Mouse (Mus musculus) midbrain, embryonic 11.5 days (tissue): ENCODE results near the gene Ikzf4. TPM values are rescaled to one million over a fixed set of nuclear protein-coding genes. Genes with fewer than 3 reads are reported as not detected.

ENCODE experiments used
- ATAC-seq: fragments of 200-750 bp; cut with Nextera tagmentation; 2 replicates; pipeline ENCODE4 v1.8.0; 2017; ENCODE audit warnings: moderate TSS enrichment, moderate library complexity; ENCODE audit not compliant: low FRiP score
- DNase-seq: peaks from one replicate; pipeline ENCODE4 v3.0.0; 2015; ENCODE audit warnings: low spot score; ENCODE audit errors: missing footprints
- H3K27ac ChIP-seq: fragments of 300-500 bp; sonication (generic); 2 replicates; pipeline ENCODE4 v1.5.1; 2014; ENCODE audit warnings: low read depth, low read length
- H3K27me3 ChIP-seq: fragments of 300-500 bp; sonication (generic); 2 replicates; pipeline ENCODE4 v1.6.1; 2014; ENCODE audit warnings: mild to moderate bottlenecking, low read length, moderate library complexity, mixed read lengths; ENCODE audit not compliant: control insufficient read depth, insufficient read depth
- H3K36me3 ChIP-seq: fragments of 300-500 bp; sonication (generic); 2 replicates; pipeline ENCODE4 v1.6.1; 2014; ENCODE audit warnings: mild to moderate bottlenecking, low read length, moderate library complexity, mixed read lengths; ENCODE audit not compliant: control insufficient read depth, insufficient read depth
- H3K4me1 ChIP-seq: fragments of 300-500 bp; sonication (generic); 2 replicates; pipeline ENCODE4 v1.6.1; 2014; ENCODE audit warnings: low read length; ENCODE audit not compliant: control insufficient read depth, insufficient read depth
- H3K4me2 ChIP-seq: fragments of 300-500 bp; sonication (generic); 2 replicates; pipeline ENCODE4 v1.6.1; 2014; ENCODE audit warnings: mild to moderate bottlenecking, moderate library complexity
- H3K4me3 ChIP-seq: fragments of 300-500 bp; sonication (generic); 2 replicates; pipeline ENCODE4 v1.5.1; 2014; ENCODE audit warnings: low read depth, low read length
- H3K9ac ChIP-seq: fragments of 300-500 bp; sonication (generic); 2 replicates; pipeline ENCODE4 v1.6.1; 2014; ENCODE audit warnings: low read length
- H3K9me3 ChIP-seq: fragments of 300-500 bp; sonication (generic); 2 replicates; pipeline ENCODE4 v1.6.1; 2016; ENCODE audit warnings: low read length; ENCODE audit not compliant: control insufficient read depth
- WGBS: fragments of 180-500 bp; shearing (Covaris S2); extraction: QIAGEN DNeasy Blood & Tissue Kit; methylation state at CpG from one replicate; pipeline ENCODE4 v1.1.7; 2014; 5-methylcytosine and 5-hydroxymethylcytosine counted together
- polyA plus RNA-seq: library from polyadenylated mRNA; unstranded; fragments of >200 nt; fragmentation: Nextera tagmentation; extraction: Ambion mirVana; gene quantifications from 2 replicates; pipeline ENCODE4 v1.2.1, GENCODE M21; 2014

Ikzf4 gene
- polyA plus RNA-seq, 1 experiment from 2014 or later: 4.2 TPM

DNA sequence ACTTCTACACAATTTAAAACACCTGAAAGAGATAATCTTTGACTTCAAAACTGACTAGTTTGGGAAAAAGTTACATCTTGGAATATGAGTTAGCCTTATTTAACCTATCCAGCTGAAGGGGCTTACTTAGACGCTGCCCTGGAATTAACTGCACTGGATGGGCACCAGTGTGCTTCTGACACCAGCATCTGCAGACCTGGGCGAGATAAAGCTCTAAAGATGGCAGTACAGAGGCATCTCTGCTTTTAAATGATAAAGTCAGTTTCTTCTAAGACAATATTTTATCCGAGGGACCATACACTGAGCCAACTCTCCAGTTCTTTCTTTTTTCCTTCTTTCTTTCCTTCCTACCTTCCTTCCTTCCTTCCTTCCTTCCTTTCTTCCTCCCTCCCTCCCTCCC is 19.0 kb upstream of the Ikzf4 start:
- Histone ChIP-seq H3K27me3 (no peaks in the 10 kb centered on the region), H3K27ac (no peak overlapping the region), H3K36me3 (no peaks in the 10 kb centered on the region), H3K4me3 (no peak overlapping the region), H3K4me2 (no peak overlapping the region), H3K9ac (no peak overlapping the region), H3K4me1 (peaks cover 7% of the 10 kb centered on the region), H3K9me3 (no peaks in the 10 kb centered on the region)
- 74% methylated on average over 3 of the region's 3 CpGs for WGBS
- DNase-seq: no peak
- no peak for ATAC-seq

DNA sequence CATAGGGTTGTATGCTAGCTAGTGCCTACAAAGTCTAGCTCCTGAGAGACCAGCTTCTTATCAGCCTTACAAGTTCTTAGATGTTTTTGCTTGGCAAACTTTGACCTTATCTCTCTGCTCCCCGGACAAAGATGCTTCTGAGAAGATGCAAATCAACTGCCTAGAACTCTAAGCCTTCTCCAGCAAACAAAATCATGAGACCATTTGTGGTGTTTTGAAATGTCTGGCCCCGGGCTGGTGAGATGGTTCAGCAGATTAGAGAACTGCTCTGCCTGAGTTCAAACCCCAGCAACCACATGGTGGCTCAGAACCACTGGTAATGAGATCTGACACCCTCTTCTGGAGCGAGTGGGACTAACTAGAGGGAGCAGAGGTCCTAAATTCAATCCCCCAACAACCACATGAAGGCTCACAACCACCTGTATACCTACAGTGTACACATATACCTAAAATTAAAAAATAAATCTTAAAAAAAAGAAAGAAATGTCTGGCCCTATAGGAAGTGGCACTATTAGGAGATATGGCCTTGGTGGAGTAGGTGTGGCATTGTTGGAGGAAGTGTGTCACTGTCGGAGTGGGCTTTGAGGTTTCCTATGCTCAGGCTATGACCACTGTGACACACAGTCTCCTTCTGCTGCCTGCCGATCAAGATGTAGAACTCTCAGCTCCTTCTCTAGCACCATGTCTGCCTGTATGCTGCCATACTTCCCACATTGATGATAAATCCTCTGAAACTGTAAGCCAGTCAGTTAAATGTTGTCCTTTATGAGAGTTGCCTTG is 17.8 kb upstream of the Ikzf4 start:
- H3K36me3 ChIP-seq: no peaks in the 10 kb centered on the region
- WGBS: 83% methylated on average over 5 of the region's 5 CpGs
- ATAC-seq (no peak), DNase-seq (no peak)
- no peak overlapping the region for H3K4me2 ChIP-seq
- no peak overlapping the region for H3K4me3 ChIP-seq
- H3K9me3 ChIP-seq: no peaks in the 10 kb centered on the region
- H3K9ac ChIP-seq: no peak overlapping the region
- H3K27me3 ChIP-seq: no peaks in the 10 kb centered on the region
- peaks cover 4% of the 10 kb centered on the region; the same call in 1 of the 2 replicates for H3K4me1 ChIP-seq
- no peak overlapping the region for H3K27ac ChIP-seq

DNA sequence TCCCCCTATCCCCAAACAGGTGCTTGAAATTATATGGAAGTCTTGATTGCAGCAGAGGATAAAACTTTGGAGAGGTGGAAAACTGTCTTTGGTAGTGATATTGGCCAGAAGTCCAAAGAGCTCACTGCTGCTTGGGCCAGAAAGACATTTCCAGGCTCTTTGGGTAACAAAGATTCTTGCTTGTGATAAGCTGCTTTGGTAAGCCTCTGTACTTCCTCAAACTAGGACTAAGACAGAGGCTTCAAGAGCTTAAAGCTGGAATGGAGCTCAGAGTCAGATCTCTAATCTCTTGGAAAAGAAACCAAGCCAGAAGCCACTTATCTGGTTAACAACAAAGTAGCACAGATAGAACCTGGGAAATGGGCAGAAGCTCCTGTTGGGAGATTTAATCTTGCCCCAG is 16.7 kb upstream of the Ikzf4 start:
- Histone ChIP-seq H3K9ac (no peak overlapping the region), H3K9me3 (no peaks in the 10 kb centered on the region), H3K4me2 (no peak overlapping the region), H3K36me3 (no peaks in the 10 kb centered on the region), H3K4me3 (no peak overlapping the region), H3K27ac (no peak overlapping the region), H3K27me3 (no peaks in the 10 kb centered on the region), H3K4me1 (no peaks in the 10 kb centered on the region)
- DNase-seq (no peak), ATAC-seq (no peak)

- H3K27me3 ChIP-seq: no peaks in the 10 kb centered on the region
- 53% methylated on average over 9 of the region's 9 CpGs for WGBS
- no peak for ATAC-seq
- no peaks in the 10 kb centered on the region for H3K36me3 ChIP-seq
- H3K4me3 ChIP-seq: no peak overlapping the region
- DNase-seq: peak; percentile 65
- no peak overlapping the region for H3K4me2 ChIP-seq
- no peak overlapping the region for H3K27ac ChIP-seq
- H3K9me3 ChIP-seq: no peaks in the 10 kb centered on the region
- H3K4me1 ChIP-seq: no peaks in the 10 kb centered on the region
- H3K9ac ChIP-seq: peak overlapping the region; percentile 24; the same call in 1 of the 2 replicates
Measured at GRCm38 (mm10) chr10:128659490-128659889, 13.7 kb upstream of the Ikzf4 start.

- DNase-seq (no peak), ATAC-seq (no peak)
- H3K4me3 ChIP-seq: no peak overlapping the region
- H3K9ac ChIP-seq: no peak overlapping the region
- WGBS: 59% methylated on average over 9 of the region's 9 CpGs
- no peaks in the 10 kb centered on the region for H3K9me3 ChIP-seq
- no peaks in the 10 kb centered on the region for H3K4me1 ChIP-seq
- no peak overlapping the region for H3K27ac ChIP-seq
- H3K4me2 ChIP-seq: no peak overlapping the region
- H3K36me3 ChIP-seq: no peaks in the 10 kb centered on the region
- no peaks in the 10 kb centered on the region for H3K27me3 ChIP-seq
Measured at GRCm38 (mm10) chr10:128657844-128658243, 12.1 kb upstream of the Ikzf4 start.

DNA sequence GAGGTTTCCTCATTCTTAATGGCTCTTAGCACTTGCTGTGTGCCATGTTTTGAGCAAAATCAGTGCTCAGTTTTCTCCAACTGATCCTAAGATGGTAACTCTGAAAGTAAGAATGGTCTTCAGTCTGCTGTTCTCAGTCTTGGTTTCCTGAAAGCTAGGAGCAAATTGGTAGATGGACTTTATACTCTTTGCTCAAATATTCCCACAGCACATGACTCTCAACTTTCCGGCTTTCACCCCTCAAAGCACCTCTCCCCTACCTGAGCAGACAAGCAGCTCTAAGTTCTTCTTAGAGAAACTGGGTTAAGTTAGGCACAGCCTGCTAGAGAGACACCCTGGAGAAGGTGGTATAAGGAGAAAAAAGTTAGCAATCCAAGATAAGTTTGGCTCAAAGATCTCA is 10.9 kb upstream of the Ikzf4 start:
- no peak overlapping the region for H3K9ac ChIP-seq
- ATAC-seq (no peak), DNase-seq (no peak)
- H3K27ac ChIP-seq: no peak overlapping the region
- no peaks in the 10 kb centered on the region for H3K27me3 ChIP-seq
- no peak overlapping the region for H3K4me2 ChIP-seq
- no peaks in the 10 kb centered on the region for H3K36me3 ChIP-seq
- no peaks in the 10 kb centered on the region for H3K4me1 ChIP-seq
- H3K9me3 ChIP-seq: no peaks in the 10 kb centered on the region
- WGBS: 95% methylated on average over 1 of the region's 1 CpGs
- no peak overlapping the region for H3K4me3 ChIP-seq

- Histone ChIP-seq H3K9ac (no peak overlapping the region), H3K27me3 (no peaks in the 10 kb centered on the region), H3K4me3 (no peak overlapping the region), H3K36me3 (no peaks in the 10 kb centered on the region), H3K9me3 (no peaks in the 10 kb centered on the region), H3K27ac (no peak overlapping the region), H3K4me2 (no peak overlapping the region), H3K4me1 (no peaks in the 10 kb centered on the region)
- ATAC-seq: no peak
- 92% methylated on average over 3 of the region's 3 CpGs for WGBS
- DNase-seq: peak; percentile 21
Measured at GRCm38 (mm10) chr10:128655254-128655653, 9.5 kb upstream of the Ikzf4 start.

- Histone ChIP-seq H3K4me2 (no peak overlapping the region), H3K4me1 (no peaks in the 10 kb centered on the region), H3K9ac (no peak overlapping the region), H3K36me3 (no peaks in the 10 kb centered on the region), H3K4me3 (no peak overlapping the region), H3K9me3 (no peaks in the 10 kb centered on the region), H3K27ac (no peak overlapping the region), H3K27me3 (no peaks in the 10 kb centered on the region)
- ATAC-seq (no peak), DNase-seq (peak; percentile 73)
- WGBS: 73% methylated on average over 4 of the region's 4 CpGs
Measured at GRCm38 (mm10) chr10:128653866-128654265, 8.1 kb upstream of the Ikzf4 start.

GRCm38 (mm10) chr10:128646139-128647089 is 623 bp upstream of the Ikzf4 start:
- ATAC-seq: peak; percentile 76
- WGBS: 11% methylated on average over 12 of the region's 13 CpGs
- Histone ChIP-seq H3K4me1 (peaks cover 14% of the 10 kb centered on the region), H3K9me3 (no peaks in the 10 kb centered on the region), H3K27ac (no peak overlapping the region), H3K27me3 (no peaks in the 10 kb centered on the region), H3K4me2 (peak overlapping the region; percentile 73), H3K4me3 (peak overlapping the region; percentile 39), H3K36me3 (no peaks in the 10 kb centered on the region), H3K9ac (peak overlapping the region; percentile 53)
- DNase-seq: peak; percentile 94
